Mouse (Mus musculus): ENCODE data around the gene Mylk4.

DNA sequence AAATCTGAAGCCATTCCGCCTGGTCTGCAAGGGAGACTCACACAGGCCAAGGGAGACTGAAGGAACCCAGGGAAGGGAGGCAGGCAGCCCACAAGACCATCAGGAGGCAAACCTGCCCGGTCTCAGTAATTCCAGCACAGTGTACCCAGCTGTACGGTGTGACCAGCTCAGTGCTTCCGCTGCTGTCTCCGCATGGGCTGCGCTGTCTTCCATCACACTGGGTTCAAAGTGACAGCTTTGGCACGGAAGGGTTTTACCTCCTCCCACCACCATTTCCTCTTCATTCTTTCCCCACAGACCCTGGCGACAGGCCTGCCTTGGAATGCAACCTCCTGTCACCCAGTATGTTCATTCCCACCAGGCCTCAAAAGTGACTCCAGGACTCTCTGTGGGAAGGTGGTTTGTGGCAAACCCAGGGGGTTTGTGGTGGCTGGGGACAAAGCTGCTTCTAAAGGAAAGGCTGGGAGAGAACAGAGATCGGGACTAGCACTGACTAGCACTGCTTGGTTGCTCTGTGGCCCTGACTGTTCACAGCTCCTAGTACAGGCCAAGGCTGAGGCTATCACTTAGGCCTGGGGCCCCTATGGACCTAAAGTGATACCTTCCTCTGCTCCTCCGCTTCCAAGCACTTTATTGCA is 77.0 kb downstream of the Mylk4 start:
- TF ChIP-seq CTCF (IDR thresholded peaks at IDR 0.05; ENCODE audit: low read depth) (no peak), EP300 (IDR thresholded peaks at IDR 0.05; ENCODE audit: low read depth) (no peak)
